Mouse (Mus musculus) lung, postnatal 0 days (tissue): ENCODE results near the gene Sae1.

Experiments used
- CTCF ChIP-seq: IDR thresholded peaks from 2 replicates; pipeline ENCODE4 v1.5.1; 2016; ENCODE audit warnings: antibody characterized with exemption, mild to moderate bottlenecking
- EP300 ChIP-seq: IDR thresholded peaks from 2 replicates; pipeline ENCODE4 v1.6.1; 2016; ENCODE audit warnings: antibody characterized with exemption, mild to moderate bottlenecking, control low read depth

DNA sequence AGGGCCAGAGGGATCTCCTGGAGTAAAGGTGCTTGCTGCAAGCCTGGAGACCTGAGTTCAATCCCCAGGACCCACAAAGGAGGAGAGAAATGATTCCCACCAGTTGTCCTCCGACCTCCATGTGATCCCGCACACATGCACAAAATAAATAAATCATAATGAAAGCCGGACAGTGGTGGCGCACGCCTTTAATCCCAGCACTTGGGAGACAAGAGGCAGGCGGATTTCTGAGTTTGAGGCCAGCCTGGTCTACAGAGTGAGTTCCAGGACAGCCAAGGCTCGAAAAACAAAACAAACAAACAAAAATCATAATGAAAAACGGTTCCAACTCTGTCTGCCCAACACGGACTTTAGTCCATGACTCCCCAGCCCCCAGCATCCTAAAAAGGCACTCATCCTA is 102.7 kb downstream of the Sae1 start:
- no peak for TF ChIP-seq CTCF
- no peak for TF ChIP-seq EP300
